Mouse (Mus musculus) forebrain, postnatal 0 days (tissue): ENCODE results near the gene Ubtd1. TPM values are rescaled to one million over a fixed set of nuclear protein-coding genes. Genes with fewer than 3 reads are reported as not detected.
A peak's percentile ranks its signal among the peaks of the same experiment; 100 is the strongest.

ENCODE experiments used
- ATAC-seq: fragments of 200-750 bp; cut with Nextera tagmentation; 2 replicates; pipeline ENCODE4 v1.8.0; 2017; ENCODE audit warnings: mild to moderate bottlenecking, moderate library complexity
- DNase-seq: peaks from one replicate; pipeline ENCODE4 v3.0.0-alpha.2; 2015
- H3K27ac ChIP-seq: fragments of 300-500 bp; sonication (generic); 2 replicates; pipeline ENCODE4 v1.5.1; 2014; ENCODE audit warnings: low read depth, mild to moderate bottlenecking, antibody characterized with exemption, low read length, moderate library complexity, mixed read lengths
- H3K27me3 ChIP-seq: fragments of 300-500 bp; sonication (generic); 2 replicates; pipeline ENCODE4 v1.6.1; 2014; ENCODE audit warnings: mild to moderate bottlenecking, low read length, mixed read lengths; ENCODE audit not compliant: insufficient read depth
- H3K36me3 ChIP-seq: fragments of 300-500 bp; sonication (generic); 2 replicates; pipeline ENCODE4 v1.6.1; 2014; ENCODE audit warnings: mild to moderate bottlenecking, moderate library complexity; ENCODE audit not compliant: insufficient read depth
- H3K4me1 ChIP-seq: fragments of 300-500 bp; sonication (generic); 2 replicates; pipeline ENCODE4 v1.6.1; 2014; ENCODE audit warnings: antibody characterized with exemption; ENCODE audit not compliant: insufficient read depth
- H3K4me2 ChIP-seq: fragments of 300-500 bp; sonication (generic); 2 replicates; pipeline ENCODE4 v1.6.1; 2014; ENCODE audit warnings: low read depth, mild to moderate bottlenecking, moderate library complexity
- H3K4me3 ChIP-seq: fragments of 300-500 bp; sonication (generic); 2 replicates; pipeline ENCODE4 v1.5.1; 2014; ENCODE audit warnings: low read depth, low read length, mixed read lengths
- H3K9ac ChIP-seq: fragments of 300-500 bp; sonication (generic); 2 replicates; pipeline ENCODE4 v1.6.1; 2014; ENCODE audit warnings: mild to moderate bottlenecking
- H3K9me3 ChIP-seq: fragments of 300-500 bp; sonication (generic); 2 replicates; pipeline ENCODE4 v1.6.1; 2016; ENCODE audit warnings: low read length
- CTCF ChIP-seq: sonication (generic); IDR thresholded peaks from 2 replicates; pipeline ENCODE4 v1.5.1; 2016; ENCODE audit warnings: antibody characterized with exemption, control low read depth, low read depth
- WGBS: fragments of 180-500 bp; shearing (Covaris S2); extraction: QIAGEN DNeasy Blood & Tissue Kit; methylation state at CpG from one replicate; pipeline ENCODE4 v1.1.7; 2014; 5-methylcytosine and 5-hydroxymethylcytosine counted together
- polyA plus RNA-seq: library from polyadenylated mRNA; unstranded; fragments of >200 nt; fragmentation: Nextera tagmentation; extraction: Ambion mirVana; gene quantifications from 2 replicates; pipeline ENCODE4 v1.2.1, GENCODE M21; 2015
- total RNA-seq: library from RNA; depleted of rRNA; stranded (reverse); fragments of >200 nt; gene quantifications from 2 replicates; pipeline ENCODE4 v1.2.3, GENCODE M21; 2014; rRNA removed

Ubtd1 gene
- total RNA-seq: 18.7 and 22.2 TPM in 2 replicates
- polyA plus RNA-seq: 12.2 and 13.3 TPM in 2 replicates

GRCm38 (mm10) chr19:41981595-41981927 lies at the start of gene Ubtd1:
Ubtd1 (plus strand) TSS chr19:41981763.
- Histone ChIP-seq H3K27me3 (0 out of 2 replicates have a peak, but pooled peaks cover 4% of the 10 kb centered on the region), H3K9me3 (no peaks in the 10 kb centered on the region), H3K36me3 (peaks cover 3% of the 10 kb centered on the region; the same call in 1 of the 2 replicates), H3K4me2 (peak within 1 kb of the TSS; percentile 100), H3K4me1 (0 out of 2 replicates have a peak, but pooled peaks cover 2% of the 10 kb centered on the region), H3K27ac (peak within 1 kb of the TSS; percentile 80), H3K9ac (peak within 1 kb of the TSS; percentile 71), H3K4me3 (peak within 1 kb of the TSS; percentile 89)
- no peak for DNase-seq
- ATAC-seq: no peak
- WGBS: 1% methylated on average over 33 of the region's 33 CpGs
- TF ChIP-seq CTCF: 0 out of 2 replicates have a peak, but pooled peaks have one; percentile 8

GRCm38 (mm10) chr19:41932686-41933085 lies 48.9 kb upstream of the Ubtd1 start:
- ATAC-seq: peak; percentile 21

GRCm38 (mm10) chr19:41933179-41934086 lies 48.1 kb upstream of the Ubtd1 start, which contains the start of the genes Exosc1 and Zdhhc16:
Exosc1 (minus strand) TSS chr19:41933423.
Zdhhc16 (plus strand) TSS chr19:41933480.
- Histone ChIP-seq H3K4me2 (peak within 1 kb of the TSS; percentile 84), H3K9ac (peak within 1 kb of the TSS; percentile 72), H3K4me3 (peak within 1 kb of the TSS; percentile 77), H3K27me3 (no peaks in the 10 kb centered on the region), H3K9me3 (no peaks in the 10 kb centered on the region), H3K4me1 (peaks cover 10% of the 10 kb centered on the region; the same call in 1 of the 2 replicates), H3K27ac (peak within 1 kb of the TSS; percentile 82), H3K36me3 (peaks cover 19% of the 10 kb centered on the region)
- DNase-seq (peak; percentile 99), ATAC-seq (peak; percentile 100)
- under 1% methylated on average over 47 of the region's 47 CpGs for WGBS
- 0 out of 2 replicates have a peak, but pooled peaks have one; percentile 1 for TF ChIP-seq CTCF

More at GRCm38 (mm10) chr19:41932686-41933085, 48.9 kb upstream of the Ubtd1 start:
- Histone ChIP-seq H3K4me2 (peak overlapping the region; percentile 84), H3K9ac (peak overlapping the region; percentile 72), H3K4me3 (peak overlapping the region; percentile 77), H3K27ac (peak overlapping the region; percentile 82), H3K4me1 (peaks cover 10% of the 10 kb centered on the region; the same call in 1 of the 2 replicates), H3K9me3 (no peaks in the 10 kb centered on the region), H3K27me3 (no peaks in the 10 kb centered on the region), H3K36me3 (peaks cover 19% of the 10 kb centered on the region)
- no peak for TF ChIP-seq CTCF
- WGBS: under 1% methylated on average over 28 of the region's 28 CpGs
- peak; percentile 62 for DNase-seq

- H3K9me3 ChIP-seq: no peaks in the 10 kb centered on the region
- ATAC-seq (no peak), DNase-seq (no peak)
- WGBS: 30% methylated on average over 6 of the region's 6 CpGs
- peak overlapping the region; percentile 60 for H3K4me2 ChIP-seq
- peaks cover 20% of the 10 kb centered on the region for H3K36me3 ChIP-seq
- peak overlapping the region; percentile 77 for H3K4me3 ChIP-seq
- H3K27me3 ChIP-seq: no peaks in the 10 kb centered on the region
- no peak overlapping the region for H3K27ac ChIP-seq
- no peak for TF ChIP-seq CTCF
- peak overlapping the region; percentile 71 for H3K9ac ChIP-seq
- H3K4me1 ChIP-seq: peaks cover 10% of the 10 kb centered on the region; the same call in 1 of the 2 replicates
Observed at GRCm38 (mm10) chr19:41934124-41934523, 47.4 kb upstream of the Ubtd1 start.

- Histone ChIP-seq H3K4me2 (no peak overlapping the region), H3K4me3 (no peak overlapping the region), H3K9me3 (no peaks in the 10 kb centered on the region), H3K36me3 (peaks cover 37% of the 10 kb centered on the region), H3K4me1 (peaks cover 10% of the 10 kb centered on the region; the same call in 1 of the 2 replicates), H3K9ac (no peak overlapping the region), H3K27me3 (no peaks in the 10 kb centered on the region), H3K27ac (no peak overlapping the region)
- 87% methylated on average over 1 of the region's 1 CpGs for whole genome bisulfite sequencing
- no peak for ATAC-seq
- no peak for TF ChIP-seq CTCF
- DNase-seq: no peak
Observed at GRCm38 (mm10) chr19:41935921-41936320, 45.6 kb upstream of the Ubtd1 start.

GRCm38 (mm10) chr19:41938539-41938938 lies 43.0 kb upstream of the Ubtd1 start:
- H3K9me3 ChIP-seq: no peaks in the 10 kb centered on the region
- H3K4me2 ChIP-seq: no peak overlapping the region
- H3K27ac ChIP-seq: no peak overlapping the region
- WGBS: 93% methylated on average over 5 of the region's 5 CpGs
- H3K27me3 ChIP-seq: no peaks in the 10 kb centered on the region
- no peak for ATAC-seq
- H3K4me3 ChIP-seq: no peak overlapping the region
- H3K36me3 ChIP-seq: peaks cover 60% of the 10 kb centered on the region
- peaks cover 7% of the 10 kb centered on the region; the same call in 1 of the 2 replicates for H3K4me1 ChIP-seq
- no peak for TF ChIP-seq CTCF
- no peak overlapping the region for H3K9ac ChIP-seq
- DNase-seq: no peak
